Mouse (Mus musculus) heart, adult 18-20 months (tissue): Measurements from ENCODE around the gene Rtf1. TPM values are rescaled to one million over a fixed set of nuclear protein-coding genes. Genes with fewer than 3 reads are reported as not detected.

ENCODE experiments used
- DNase-seq, 2 experiments: peaks; one replicate each; pipeline ENCODE4 v3.0.0; 2021 to 2022; ENCODE audit warnings: mixed read lengths in 1 of 2
- total RNA-seq, 2 experiments: library from RNA; stranded (reverse); gene quantifications; 2 replicates each; pipeline ENCODE4 v1.2.3; 2021

Rtf1 gene
- total RNA-seq, 2 experiments from 2014 or later: 23.1 to 25.1 TPM

DNA sequence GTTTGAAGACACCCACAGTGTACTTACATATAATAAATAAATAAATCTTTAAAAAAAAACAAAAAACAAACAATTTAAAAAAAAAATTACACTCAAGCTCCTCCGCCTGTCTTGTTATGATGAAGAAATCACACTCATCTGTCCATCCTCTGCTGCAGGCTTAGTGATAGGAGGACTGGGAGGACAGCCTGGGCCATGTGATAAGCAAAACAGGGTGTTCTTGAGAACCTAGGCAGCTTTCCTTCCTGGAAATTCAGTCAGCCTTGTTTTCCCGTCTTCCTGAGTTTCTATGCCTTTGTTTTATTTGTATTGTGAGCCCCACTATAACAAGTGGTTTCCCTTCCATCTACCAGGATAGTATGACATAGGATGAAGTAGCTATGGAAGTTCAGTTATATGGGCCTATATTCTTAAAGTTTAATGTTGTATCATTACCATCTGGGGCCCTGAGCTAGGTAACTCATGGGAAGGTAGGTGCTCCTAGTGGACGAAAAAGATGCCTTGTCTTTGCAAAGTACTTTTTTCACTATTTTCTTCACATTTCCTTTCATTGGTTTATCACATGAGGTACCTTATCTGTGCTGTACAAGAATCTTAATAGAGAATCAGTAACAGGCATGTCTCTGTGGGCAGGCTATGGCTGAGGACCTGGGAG is 53.0 kb downstream of the Rtf1 start:
- DNase-seq: no peak

DNA sequence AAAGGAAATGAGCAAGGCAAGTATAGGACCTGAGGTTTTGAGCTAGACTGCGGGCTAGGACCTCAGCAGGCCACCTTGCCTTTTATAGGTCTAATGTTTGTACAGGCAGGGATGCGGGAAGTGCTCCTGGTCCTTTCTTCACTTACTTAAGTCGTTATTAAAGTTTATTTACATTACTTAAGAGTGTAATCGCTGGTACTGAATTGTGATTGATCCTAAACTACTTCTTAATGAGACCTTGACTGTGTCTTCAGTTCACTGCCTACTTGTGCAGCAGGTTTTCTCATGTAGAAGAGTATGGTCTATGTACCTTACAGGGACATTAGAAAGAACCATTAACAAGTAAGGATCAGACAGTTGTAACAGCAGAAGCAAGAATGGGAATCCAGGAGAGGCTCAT is 55.9 kb downstream of the Rtf1 start:
- DNase-seq: no peak

DNA sequence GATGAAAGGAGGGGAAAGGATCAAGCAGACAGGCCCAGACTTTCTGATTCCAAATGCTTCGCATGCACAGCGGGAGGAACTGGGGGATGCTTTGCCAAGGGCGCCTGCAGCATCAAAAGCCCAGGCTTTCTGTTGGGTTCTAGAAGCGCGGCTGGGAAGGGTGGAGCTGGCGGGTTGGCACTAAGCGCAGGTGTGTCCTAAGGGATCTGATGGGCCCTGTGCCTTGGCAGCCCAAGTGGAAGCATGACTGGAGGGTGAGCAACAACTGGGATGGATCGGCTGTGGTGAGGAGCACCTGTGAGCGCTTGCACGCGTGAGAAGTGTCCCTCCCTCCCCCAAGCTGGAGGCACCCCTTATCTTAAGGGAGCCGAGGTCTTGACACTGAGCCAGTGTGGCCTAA is 62.3 kb downstream of the Rtf1 start:
- no peak for DNase-seq

DNA sequence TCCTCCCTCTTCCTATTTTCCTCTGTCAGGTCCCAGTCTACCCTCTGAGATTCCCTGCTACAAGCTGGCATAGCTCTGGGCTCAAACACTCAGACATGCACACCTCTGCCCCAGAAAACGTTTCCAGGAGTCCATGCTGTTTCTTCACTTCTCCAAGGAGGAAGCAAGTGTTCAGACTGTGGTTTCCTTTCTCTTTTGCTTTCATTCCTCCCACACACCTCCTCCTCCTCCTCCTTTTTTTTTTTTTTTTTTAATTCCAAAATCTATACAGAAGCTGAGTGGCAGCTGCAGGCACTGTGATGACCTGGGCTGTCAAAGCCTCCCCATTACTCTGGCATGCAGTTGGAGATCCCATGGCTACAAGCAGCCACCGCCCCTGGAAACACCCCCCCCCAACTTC is 65.7 kb downstream of the Rtf1 start:
- DNase-seq: no peak

DNA sequence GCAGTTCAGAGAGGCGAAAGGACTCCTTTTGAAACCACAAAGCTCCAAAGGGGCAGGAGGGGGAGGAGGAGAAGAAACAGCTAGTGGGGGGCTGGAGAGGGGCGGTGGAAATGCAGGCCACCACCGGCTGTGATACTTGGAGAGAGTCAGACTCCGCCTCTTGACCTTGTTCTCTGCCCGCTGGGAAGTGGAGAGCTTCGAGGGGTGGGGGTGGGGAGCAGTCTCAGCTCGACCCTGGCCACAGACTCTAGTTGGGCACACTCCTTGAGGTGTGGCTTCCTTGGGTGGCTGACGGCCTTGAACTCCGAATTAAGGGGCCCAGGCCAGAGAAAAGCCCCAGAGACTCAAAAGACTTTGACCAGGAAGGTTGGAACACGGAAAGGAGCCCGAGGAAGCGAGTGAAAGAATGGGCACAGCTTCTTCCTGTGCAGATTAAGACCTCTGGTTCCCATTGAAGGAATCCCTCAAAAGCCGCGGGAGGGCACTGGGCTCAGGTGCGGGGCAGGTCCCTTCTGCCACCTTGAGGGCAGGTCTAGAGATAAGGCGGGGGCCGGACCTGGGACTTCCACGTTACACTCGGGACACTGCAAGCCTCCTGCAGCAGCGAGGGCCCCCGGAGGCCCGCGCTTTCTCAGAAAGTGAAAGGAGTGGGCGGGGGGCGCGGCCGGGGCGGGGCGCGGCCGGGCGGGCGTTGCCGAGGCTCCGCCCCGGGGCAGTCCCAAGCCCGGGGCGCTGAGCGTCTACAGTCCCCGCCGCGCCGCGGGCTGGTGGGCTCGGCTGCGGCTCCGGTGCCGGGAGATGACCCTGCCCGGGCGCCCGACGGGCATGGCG is 66.9 kb downstream of the Rtf1 start, which contains the start of gene Itpka:
Itpka (plus strand) TSS at position 757 of the 831 bp plus-strand sequence.
- DNase-seq: peak; percentile 54 to 72

DNA sequence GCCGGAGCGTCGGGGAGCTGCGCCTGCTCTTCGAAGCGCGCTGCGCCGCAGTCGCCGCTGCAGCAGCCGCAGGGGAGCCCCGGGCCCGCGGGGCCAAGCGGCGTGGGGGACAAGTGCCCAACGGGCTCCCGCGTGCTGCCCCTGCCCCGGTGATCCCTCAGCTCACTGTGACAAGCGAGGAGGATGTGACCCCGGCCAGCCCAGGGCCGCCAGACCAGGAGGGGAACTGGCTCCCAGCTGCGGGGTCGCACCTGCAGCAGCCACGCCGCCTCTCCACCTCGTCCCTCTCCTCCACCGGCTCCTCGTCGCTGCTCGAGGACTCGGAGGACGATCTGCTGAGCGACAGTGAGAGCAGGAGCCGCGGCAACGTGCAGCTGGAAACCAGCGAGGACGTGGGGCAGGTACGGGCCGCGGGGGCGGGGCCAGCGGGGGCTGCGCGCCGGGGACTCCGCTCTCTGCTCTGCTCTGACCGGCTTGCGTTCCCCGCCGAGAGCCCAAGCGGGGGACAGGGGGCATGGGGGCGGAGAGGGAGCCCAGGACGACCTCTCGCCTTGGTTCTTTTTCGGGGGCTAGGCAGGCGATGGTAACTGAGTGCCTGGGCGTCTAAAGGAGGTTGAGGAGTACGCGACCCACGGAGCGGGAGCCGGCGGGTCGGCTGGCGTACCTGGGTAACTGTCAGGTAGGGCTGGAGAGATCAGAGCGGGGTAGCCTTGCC is 67.8 kb downstream of the Rtf1 start:
- peak; percentile 26 for DNase-seq

DNA sequence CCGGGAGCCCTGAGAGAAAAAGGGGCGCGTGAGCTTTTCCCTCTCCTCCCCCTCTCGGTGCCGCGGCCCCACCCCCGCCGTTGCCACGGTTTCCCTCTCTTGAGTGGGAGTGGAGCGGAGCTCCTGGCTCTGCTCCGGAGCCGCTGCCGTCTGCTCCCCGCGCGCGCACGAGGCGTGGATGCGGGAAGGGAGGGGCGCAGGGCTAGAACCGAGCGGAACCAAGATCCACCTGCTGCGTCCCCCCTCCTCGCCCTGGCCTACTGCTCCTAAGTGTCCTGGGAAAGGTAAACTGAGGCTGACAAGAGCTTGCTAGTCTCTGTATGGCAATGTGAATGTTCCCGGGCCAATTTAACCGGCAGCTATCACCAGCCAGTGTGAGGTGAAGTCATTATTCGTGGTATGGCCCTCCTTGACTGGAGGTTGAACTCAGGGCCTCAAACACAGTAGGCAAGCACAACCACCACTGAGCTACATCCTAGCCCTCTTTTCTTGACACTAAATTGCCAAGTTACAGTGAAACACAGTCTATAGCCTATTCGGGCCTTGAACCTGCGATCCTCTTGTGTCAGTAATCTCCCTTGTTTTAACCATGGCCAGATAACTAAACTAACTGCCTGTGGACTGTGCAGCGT is 68.4 kb downstream of the Rtf1 start:
- DNase-seq: peak in 1 of 2 experiments; percentile 13

DNA sequence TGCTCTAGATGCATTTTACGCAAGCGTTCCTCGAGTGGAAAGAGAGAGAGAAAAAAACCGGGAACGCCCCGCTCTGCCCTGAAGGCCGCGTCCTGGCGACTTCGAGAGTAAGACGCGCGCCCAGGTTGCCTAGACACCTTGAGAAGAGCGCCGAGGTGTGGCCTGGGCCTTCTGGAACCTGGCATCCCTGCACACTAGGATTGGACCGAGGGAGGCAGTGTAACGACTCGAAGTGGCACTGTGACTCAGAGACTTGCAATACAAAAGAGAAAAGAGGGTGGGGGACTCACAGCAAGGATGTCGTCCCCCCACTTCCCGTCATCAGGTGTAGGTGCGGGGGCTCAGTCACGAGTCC is 68.9 kb downstream of the Rtf1 start:
- DNase-seq: no peak

DNA sequence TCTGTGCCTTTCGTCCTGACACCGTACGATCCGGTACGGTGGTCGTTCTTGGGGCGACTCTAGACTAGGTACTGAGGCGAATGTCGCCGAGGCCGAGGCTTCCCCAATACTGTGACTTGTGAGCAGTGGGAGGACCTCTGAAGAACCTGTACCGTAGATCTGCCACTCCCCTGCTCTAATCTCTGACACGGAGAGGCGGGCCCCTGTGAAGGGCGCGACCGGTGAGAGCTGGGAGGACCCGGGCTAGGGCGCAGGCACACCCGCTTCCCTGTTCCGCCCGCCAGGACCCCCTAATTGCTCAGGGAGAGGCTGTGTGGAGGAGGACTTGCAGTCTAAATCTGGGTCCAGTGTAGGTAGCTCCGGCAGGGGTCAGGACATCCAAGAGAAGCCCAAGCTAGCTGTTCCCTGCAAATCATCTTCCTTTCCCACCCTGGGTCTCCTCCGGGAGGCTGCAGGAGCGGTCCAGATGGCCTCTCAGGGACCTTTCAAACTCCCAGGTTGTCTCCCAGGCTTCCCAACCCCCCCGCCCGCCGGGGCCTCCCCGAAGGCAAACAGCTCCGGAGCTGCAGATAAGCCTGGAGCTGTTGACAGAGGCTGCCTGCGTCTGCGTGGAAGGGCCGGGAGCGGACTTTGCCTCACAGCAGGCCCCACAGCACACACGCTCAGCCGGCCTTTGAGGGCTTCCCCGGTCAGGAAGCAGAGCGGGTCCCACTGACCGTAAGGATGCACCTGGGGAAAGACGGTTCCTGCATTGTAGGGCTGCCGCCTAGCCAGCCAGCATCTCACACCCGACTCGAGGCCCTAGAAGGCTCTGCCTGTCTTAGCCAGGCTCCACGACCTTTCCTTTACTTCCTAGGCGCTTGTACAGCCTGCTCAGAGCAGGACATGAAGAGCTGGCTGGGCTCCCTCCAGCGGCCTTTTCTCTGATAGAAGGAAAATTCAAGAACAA is 69.6 kb downstream of the Rtf1 start:
- DNase-seq: peak; percentile 29 to 32

DNA sequence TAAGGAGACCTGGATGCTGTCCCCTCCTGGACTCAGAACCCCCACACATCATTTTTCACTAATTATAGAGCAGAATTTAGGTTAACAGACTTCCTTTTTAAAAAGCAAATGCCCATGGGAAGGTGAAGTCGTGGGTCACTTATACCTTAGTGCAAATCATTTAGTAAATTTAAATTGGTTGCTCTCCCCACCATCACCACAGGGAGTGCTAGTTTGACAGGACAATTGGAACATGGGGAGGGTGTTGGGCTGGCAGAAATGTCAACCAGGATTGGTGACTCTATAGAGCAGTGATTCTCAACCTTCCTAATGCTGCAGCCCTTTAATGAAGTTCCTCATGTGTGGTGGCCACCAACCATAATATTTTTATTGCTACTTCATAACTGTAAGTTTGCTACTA is 70.4 kb downstream of the Rtf1 start:
- DNase-seq: peak in 1 of 2 experiments; percentile 38

DNA sequence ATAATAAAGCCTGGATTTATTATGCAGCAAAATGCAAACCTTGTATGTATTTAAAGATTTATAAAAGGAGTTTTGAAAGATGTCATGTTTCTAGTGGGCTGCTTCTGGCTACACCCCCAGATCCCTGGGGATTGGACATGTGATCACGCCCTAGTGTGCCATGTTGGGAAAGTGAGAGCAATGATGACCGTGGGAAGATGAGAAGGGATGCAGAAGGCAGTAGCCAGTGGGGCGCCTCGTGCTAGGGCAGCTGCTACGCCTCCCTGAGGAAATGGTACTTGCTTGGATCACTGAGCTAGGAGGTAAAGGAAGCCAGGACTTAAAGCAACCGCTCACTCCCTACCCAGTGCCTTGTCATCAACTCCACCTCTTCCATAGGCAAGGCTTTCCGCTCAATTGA is 72.7 kb downstream of the Rtf1 start:
- no peak for DNase-seq

DNA sequence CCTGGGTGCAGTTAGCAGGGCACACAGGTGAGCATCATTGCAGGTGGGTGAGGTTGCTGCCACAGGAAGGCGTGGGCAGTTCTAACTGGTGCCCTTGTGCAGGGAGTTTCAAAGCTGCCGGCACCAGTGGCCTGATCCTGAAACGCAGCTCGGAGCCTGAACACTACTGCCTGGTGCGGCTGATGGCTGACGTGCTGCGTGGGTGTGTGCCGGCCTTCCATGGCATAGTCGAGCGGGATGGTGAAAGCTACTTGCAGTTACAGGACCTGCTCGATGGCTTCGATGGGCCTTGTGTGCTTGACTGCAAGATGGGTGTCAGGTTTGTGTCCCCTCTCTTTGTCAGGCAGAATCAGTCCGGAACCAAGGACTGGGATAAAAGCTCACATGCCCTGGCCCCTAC is 74.4 kb downstream of the Rtf1 start:
- no peak for DNase-seq

DNA sequence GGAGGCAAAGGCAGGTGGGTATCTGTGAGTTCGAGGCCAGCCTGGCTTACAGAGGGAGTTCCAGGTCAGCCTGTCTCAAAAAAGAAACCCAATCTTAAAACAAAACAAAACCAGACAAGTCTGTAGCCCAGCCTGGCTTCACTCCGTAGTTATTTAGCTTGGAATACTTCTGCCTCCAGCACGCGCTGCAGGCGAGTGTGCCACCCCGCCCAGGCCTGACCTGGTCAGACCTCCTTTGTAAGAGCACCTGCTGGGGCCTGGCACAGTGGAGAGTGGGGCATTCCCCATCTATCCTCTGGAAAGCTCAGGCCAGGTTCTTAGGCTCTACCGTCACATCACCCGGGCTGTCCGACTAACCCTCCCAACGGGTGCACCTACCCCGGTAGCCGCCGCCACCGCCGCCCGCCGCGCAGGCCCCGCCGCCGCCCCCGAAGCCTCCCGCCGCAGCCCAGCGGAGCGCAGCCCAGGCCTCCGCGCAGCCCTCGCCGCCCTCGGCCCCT is 82.8 kb downstream of the Rtf1 start:
- no peak for DNase-seq

DNA sequence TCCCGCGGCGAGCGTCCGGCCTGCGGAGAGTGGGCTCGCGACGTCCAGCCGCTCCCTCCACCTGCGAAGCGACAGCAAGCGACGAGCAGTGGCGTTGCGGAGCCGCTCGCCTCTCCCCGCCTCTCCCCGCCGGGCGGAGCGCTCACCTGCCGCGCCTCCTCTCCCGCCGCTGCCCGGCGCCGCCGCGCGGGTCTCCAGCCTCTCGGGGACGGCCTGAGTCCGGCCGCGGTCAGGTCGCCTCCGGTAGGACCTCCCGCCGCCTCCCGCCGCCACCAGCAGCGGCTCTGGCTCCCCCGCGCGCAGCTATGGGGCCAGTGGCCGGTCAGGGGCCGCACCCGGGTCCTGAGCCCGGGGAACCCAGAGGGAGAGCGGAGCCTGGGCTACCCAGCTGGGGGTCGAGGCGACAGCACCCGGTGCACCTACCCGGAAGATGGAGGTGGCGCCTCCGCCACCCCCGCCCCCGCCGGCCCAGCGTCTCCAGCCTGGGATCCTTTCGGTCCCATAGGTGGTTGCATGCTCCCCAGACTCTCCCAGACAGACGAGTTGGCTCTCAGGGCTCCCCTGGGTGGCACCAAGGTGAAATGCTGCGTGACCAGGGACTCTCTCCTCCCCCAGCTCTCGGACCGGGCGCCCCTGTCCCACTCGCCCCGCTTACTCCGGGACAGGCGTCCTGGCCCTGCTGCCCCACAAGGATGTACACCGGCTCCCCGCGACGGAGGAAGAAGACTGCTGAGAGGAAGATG is 83.4 kb downstream of the Rtf1 start:
- peak in 1 of 2 experiments; percentile 25 for DNase-seq

DNA sequence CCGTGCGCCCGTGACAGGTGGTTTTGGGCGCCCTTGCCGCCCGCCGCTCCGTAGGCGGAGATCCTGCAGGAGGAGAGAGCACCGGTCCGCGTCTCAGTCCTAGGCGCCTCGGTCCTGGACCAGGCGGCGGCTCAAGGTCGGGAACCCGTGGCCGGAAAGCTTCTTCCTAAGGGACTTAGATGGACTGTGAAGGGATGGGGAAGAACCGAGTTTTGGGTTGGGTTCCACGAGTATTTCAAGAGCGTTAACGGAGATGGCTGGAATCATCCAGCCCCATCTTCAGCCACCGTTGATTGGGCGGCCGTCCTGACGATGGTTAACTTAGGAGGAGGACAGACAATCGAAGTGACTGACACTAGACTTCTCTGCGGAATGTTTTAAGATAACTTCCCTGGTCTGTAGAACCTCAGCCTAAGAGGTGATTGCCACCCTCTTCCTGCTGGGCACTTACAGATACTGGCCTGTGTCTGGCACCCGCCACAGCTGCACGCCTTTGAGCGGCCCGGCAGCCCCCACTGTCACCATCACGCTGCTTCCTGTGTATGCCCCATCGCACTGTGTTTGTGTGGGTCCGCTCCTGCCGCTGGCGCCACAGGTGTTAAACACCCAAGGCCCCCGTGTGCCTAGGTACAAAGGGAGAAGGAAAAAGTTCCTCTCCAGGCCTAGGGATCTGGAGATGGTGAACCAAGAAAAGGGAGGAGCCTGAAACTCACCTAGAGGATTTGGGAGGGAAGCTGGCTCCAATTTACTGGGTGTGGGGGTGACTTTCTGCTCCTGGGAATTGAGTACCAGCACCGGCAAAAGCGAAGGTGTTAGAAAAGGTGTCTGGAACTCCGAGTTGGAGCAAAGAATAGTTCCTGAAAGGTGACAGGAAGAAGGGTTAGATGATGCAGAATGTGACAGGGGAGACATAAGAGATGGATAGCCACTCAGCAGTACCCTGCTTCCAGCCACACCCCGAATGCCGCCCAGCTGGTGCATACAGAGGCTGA is 84.3 kb downstream of the Rtf1 start:
- DNase-seq: no peak

DNA sequence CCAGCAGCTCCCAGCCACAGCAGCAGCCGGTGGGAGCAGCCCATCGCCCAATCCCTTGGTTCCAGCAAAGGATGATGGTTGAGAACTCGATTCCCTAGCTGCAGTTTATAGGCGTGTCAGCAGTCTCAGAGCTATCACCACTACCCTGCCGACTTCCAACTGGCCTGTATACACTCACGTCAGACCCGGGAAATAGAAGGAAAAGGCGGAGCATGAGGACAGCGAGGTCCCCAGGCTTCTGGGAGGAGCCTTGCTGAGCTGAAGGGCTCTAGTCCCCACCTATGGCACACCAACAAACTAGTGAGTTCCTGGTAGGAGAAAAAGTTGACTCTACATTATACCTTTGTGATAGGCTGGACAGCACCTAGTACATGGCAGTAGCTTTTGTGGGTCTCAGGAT is 85.4 kb downstream of the Rtf1 start, which contains the start of gene Ltk:
Ltk (minus strand) TSS at position 181 of the 400 bp plus-strand sequence.
- no peak for DNase-seq

DNA sequence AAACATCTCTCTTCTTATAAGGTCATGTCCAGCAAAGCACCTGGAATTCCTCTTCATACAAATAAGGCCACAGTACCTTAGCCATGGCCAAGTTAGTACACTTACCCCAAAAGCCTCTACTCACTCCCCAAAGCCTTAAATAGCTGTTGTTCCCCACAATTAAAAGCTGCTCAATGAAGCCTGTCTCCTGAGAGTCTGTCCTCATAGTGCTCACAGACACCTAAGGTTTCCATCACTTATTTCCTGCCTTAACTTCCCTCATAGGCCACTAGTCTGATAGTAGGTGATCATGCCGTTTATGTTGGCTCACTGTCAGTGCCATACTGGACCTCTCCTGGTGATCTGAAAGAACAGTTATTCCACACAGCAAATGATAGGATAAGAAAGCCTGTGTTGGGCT is 87.4 kb downstream of the Rtf1 start:
- DNase-seq: no peak

DNA sequence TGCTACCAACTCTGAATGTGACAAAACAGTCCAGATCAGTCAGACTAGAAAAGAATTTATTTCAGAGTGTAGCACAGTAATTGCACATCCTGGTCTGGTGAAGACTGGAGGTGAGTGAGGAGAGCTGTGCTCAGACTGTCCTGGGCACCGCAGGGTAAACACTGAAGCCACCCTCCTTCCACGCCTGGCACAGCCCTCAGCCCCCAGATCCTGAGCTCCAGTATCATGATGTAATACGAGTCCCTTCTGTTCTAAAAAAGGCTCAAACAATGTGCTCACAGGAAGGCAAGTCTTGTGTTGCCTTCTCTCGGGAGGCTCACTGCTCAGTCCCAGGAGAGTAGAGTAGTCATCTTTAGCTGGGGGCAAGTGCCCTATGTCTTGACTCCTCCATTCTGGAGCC is 89.1 kb downstream of the Rtf1 start:
- DNase-seq: no peak

DNA sequence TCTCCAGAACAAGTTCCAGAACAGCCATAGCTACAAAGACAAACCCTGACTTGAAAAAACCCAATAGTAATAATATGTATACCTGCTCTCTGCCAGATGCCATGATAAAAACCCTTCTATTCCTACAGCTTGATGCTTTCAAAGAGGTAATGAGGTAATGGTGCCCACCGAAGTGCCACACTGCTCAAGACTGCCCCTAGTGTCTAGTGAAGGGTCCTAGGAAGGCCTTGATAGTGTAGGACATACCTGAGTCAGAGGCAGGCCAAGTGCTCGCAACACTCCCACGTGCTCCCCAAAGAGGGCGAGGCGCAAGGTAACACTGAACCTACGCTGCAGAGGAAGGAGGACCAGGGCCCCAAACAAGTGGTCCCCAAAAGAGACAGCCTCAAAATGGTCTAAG is 92.4 kb downstream of the Rtf1 start:
- no peak for DNase-seq
